Mouse (Mus musculus) cerebellum, adult 18-20 months (tissue): Measurements from ENCODE around the gene Ms4a13.
"Not testable (repeated sequence)": the region's sequence is repeated elsewhere in the genome, so short reads cannot be mapped to it uniquely, and the experiment has no call there.

ENCODE experiments used
- DNase-seq, 2 experiments: peaks; one replicate each; pipeline ENCODE4 v3.0.0; 2021

Ms4a13 gene

GRCm38 (mm10) chr19:11196546-11196945 lies at the start of gene Ms4a13:
Gene Ms4a13, minus strand, starts transcription at chr19:11196737.
- DNase-seq: no peak

- DNase-seq: no peak
Measured at GRCm38 (mm10) chr19:11244230-11244629, 47.7 kb upstream of the Ms4a13 start.

- DNase-seq: no peak
Measured at GRCm38 (mm10) chr19:11242560-11242959, 46.0 kb upstream of the Ms4a13 start.

DNA sequence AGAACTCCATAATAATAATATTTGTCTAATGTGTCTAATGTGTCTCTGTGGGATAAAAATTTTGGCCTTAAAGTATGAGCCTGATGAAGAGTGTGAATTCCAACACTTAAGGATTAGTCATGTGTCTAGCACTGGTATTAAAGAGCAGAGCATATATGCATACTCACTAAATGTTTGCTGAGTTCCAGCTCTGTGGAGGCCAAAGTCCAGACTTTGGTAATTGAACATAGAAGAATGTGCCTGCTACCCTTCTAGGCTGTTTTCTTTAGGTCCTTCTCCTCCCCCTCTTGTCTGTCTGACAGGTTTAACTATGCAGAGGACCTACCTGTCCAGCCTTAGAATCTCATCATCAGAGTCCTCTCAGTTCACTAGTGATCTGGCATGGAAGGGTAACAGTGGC lies 39.3 kb upstream of the Ms4a13 start:
- no peak for DNase-seq

GRCm38 (mm10) chr19:11234921-11235735 lies 38.6 kb upstream of the Ms4a13 start:
- no peak for DNase-seq

GRCm38 (mm10) chr19:11234244-11234643 lies 37.7 kb upstream of the Ms4a13 start:
- DNase-seq: no peak

GRCm38 (mm10) chr19:11232348-11232747 lies 35.8 kb upstream of the Ms4a13 start, which contains the start of gene Ms4a12:
Gene Ms4a12, minus strand, starts transcription at chr19:11232448.
- no peak for DNase-seq

DNA sequence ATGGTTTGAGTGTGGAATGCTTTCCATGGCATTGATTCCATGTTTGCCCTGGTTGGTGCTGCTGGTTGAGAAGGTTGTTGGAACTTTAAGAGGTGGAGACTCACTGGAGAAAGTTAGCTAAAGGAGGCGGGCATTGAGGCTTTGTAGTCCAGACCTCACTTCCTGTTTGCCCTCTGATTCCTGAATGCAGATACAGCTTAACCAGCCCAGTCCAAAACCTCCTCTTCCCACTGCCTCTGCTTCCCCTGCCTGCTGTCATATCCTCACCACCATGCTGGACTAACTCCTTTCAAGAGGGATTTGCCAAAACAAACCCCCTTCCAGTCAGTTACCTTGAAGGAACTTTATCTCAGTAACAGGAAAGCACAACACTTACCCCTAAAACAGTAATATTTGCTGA lies 4.0 kb downstream of the Ms4a13 start:
- DNase-seq: no peak

GRCm38 (mm10) chr19:11184121-11184520 lies 12.4 kb downstream of the Ms4a13 start:
- no peak for DNase-seq

- no peak for DNase-seq
Measured at GRCm38 (mm10) chr19:11177464-11177863, 19.1 kb downstream of the Ms4a13 start.

DNA sequence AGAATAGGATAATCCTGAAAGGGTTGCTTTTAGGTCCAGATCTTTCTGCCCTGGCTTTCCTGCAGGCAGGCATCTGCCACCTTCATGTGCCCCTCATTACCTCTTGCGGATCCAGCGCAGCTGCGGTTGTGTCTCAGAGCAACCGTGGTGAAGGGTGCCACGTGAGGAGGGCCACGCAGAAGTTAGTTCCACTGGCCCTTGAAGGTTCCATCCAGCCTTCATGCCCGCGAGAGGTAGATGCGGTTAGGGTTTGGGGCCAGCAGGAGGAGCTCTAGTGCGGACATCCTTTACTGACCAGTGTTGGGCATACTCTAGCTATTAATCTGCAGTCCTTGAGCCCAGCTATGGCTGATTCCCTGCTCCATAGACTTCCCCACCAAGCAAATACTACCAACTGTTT lies 31.4 kb downstream of the Ms4a13 start, which contains the start of gene 1700025F22Rik:
Gene 1700025F22Rik, minus strand, starts transcription at position 149 of the 400 bp plus-strand sequence.
- no peak for DNase-seq

DNA sequence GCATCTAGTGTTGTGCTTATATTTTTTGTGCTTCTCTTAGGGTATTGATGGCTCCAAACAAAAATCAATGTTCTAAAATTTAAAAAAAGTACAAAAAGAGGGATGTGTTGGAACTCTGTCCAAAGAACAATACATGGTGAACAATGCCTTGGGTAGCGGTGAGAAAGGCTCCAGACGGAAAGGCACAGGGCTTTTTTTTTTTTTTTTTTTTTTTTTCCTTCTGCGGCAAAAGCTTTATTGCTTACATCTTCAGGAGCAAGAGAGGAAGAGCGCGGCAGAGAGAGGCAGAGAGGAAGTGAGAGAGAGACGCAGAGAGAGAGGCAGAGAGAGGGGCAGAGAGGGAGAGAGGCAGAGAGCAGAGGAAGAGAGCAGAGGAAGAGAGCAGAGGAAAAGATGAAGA lies 38.6 kb downstream of the Ms4a13 start:
- not testable (repeated sequence) for DNase-seq

DNA sequence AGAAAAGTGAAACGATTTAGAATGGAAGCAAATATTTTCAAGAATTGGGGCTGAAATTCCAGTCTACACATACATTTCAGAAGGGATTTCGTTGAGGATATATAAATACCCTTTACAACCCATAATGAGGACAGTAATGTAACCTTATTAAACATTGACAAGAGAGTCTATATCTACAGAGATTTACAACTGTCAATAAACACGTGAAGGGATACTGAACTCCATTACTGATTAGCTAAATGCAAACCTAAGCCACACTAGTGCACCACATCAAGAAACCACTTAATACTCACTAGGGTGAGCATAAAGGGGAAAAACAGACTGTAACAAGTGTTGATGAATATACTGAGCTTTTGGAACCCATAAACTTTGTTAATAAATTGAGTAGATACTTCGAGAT lies 61.2 kb downstream of the Ms4a13 start:
- no peak for DNase-seq

GRCm38 (mm10) chr19:11134852-11135251 lies 61.7 kb downstream of the Ms4a13 start:
- no peak for DNase-seq

GRCm38 (mm10) chr19:11130776-11131175 lies 65.8 kb downstream of the Ms4a13 start, which contains the start of gene 1700017D01Rik:
Gene 1700017D01Rik, minus strand, starts transcription at chr19:11130876.
- DNase-seq: not testable (repeated sequence)

GRCm38 (mm10) chr19:11129702-11130101 lies 66.8 kb downstream of the Ms4a13 start:
- DNase-seq: no peak

GRCm38 (mm10) chr19:11121016-11121420 lies 75.5 kb downstream of the Ms4a13 start:
- DNase-seq: peak; percentile 20 to 22
